Mouse (Mus musculus) myocyte (in vitro differentiated cells): ENCODE measurements at regions not wholly inside any gene's neighbourhood (a gene's known extent, or its start where the extent isn't known, plus 50 kb on each side); places are given as distances from the start of the nearest gene placed in this dataset.
A peak's percentile ranks its signal among the peaks of the same experiment; 100 is the strongest.

Experiments
- H3K27me3 ChIP-seq: one replicate; pipeline ENCODE4 v1.6.1; 2011; ENCODE audit not compliant: control insufficient read depth, insufficient read depth, insufficient read length
- H3K36me3 ChIP-seq: one replicate; pipeline ENCODE4 v1.6.1; 2011; ENCODE audit not compliant: control insufficient read depth, insufficient read depth
- H3K4me2 ChIP-seq: one replicate; pipeline ENCODE4 v1.6.1; 2011; ENCODE audit warnings: low read depth, control low read depth
- H3K4me3 ChIP-seq: one replicate; pipeline ENCODE4 v1.5.1; 2011; ENCODE audit warnings: mild to moderate bottlenecking, control low read depth, moderate library complexity
- H3K79me2 ChIP-seq: one replicate; pipeline ENCODE4 v1.6.1; 2011; ENCODE audit not compliant: control insufficient read depth, insufficient read depth
- H3ac ChIP-seq: one replicate; pipeline ENCODE4 v1.6.1; 2011; ENCODE audit not compliant: control insufficient read depth, insufficient read length
- CEBPB ChIP-seq: IDR thresholded peaks from 2 replicates; pipeline ENCODE4 v1.6.1; 2011; ENCODE audit warnings: mild to moderate bottlenecking, moderate library complexity; ENCODE audit not compliant: poor library complexity, insufficient read depth, severe bottlenecking
- E2F4 ChIP-seq: IDR thresholded peaks from one replicate; pipeline ENCODE4 v1.6.1; 2011; ENCODE audit warnings: mild to moderate bottlenecking, control low read depth, moderate library complexity; ENCODE audit not compliant: insufficient read depth
- MAX ChIP-seq: IDR thresholded peaks from one replicate; pipeline ENCODE4 v1.6.1; 2011; ENCODE audit warnings: low read depth, mild to moderate bottlenecking, control low read depth
- MYOD1 ChIP-seq, 3 experiments: IDR thresholded peaks; one replicate each; pipeline ENCODE4 v1.6.1; 2011; ENCODE audit warnings: control low read depth in 2 of 3, low read depth in 2 of 3, mild to moderate bottlenecking in 2 of 3, moderate library complexity in 1 of 3; ENCODE audit not compliant: insufficient read length in 2 of 3, control insufficient read depth in 1 of 3
- MYOG ChIP-seq, 3 experiments: IDR thresholded peaks; one replicate each; pipeline ENCODE4 v1.6.1; 2011; ENCODE audit warnings: control low read depth in 2 of 3, low read depth in 2 of 3, mild to moderate bottlenecking in 2 of 3; ENCODE audit not compliant: insufficient read length in 2 of 3, control insufficient read depth in 1 of 3, insufficient read depth in 1 of 3
- POLR2A ChIP-seq: IDR thresholded peaks from one replicate; pipeline ENCODE4 v1.6.1; 2011; ENCODE audit warnings: low read depth, mild to moderate bottlenecking, control low read depth, moderate library complexity; ENCODE audit not compliant: insufficient read length
- POLR2AphosphoS2 ChIP-seq: IDR thresholded peaks from one replicate; pipeline ENCODE4 v1.6.1; 2011; ENCODE audit warnings: low read depth, control low read depth; ENCODE audit not compliant: insufficient read length
- REST ChIP-seq: IDR thresholded peaks from one replicate; pipeline ENCODE4 v1.6.1; 2011; ENCODE audit warnings: mild to moderate bottlenecking, control low read depth, moderate library complexity; ENCODE audit not compliant: insufficient read depth, insufficient read length
- SRF ChIP-seq: IDR thresholded peaks from one replicate; pipeline ENCODE4 v1.6.1; 2011; ENCODE audit warnings: low read depth; ENCODE audit not compliant: control insufficient read depth, insufficient read length
- TCF12 ChIP-seq: IDR thresholded peaks from one replicate; pipeline ENCODE4 v1.6.1; 2011; ENCODE audit warnings: mild to moderate bottlenecking, control low read depth; ENCODE audit not compliant: poor library complexity, insufficient read depth, severe bottlenecking
- TCF3 ChIP-seq: IDR thresholded peaks from one replicate; pipeline ENCODE4 v1.6.1; 2011; ENCODE audit warnings: low read depth, control low read depth; ENCODE audit not compliant: insufficient read length
- USF1 ChIP-seq: IDR thresholded peaks from one replicate; pipeline ENCODE4 v1.6.1; 2011; ENCODE audit warnings: low read depth, mild to moderate bottlenecking, control low read depth, moderate library complexity

DNA sequence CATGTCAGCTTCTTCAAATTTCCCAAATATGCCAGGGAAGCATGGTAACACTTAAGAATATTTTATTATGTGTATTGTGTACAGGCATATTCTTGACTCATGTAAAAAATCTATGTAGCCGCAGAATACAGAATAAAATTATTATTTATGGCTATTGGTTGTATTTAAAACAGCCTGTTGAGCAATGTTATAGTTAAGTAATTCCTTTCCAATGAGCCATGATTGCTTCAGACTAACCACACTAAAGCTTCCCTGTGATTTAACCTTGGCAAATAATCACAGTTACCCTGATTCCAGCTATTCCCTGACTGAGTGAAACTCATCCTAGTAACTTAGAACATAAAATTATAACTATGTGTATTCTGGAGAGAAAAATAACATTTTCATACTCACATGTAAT is 56.7 kb downstream of the 9130204L05Rik start:
- no peaks in the 10 kb centered on the region for H3K79me2 ChIP-seq
- H3K4me2 ChIP-seq = no peak overlapping the region
- TF ChIP-seq E2F4 (no peak), CEBPB (peak; percentile 83; the same call in 1 of the 2 replicates), MYOG (IDR thresholded peaks at IDR 0.05; ENCODE audit: control insufficient read depth in 1 of 3, insufficient read depth in 1 of 3, insufficient read length in 2 of 3, low read depth in 2 of 3) (no peak)
- no peaks in the 10 kb centered on the region for H3K36me3 ChIP-seq
- H3ac ChIP-seq = no peak overlapping the region
- no peak overlapping the region for H3K4me3 ChIP-seq
- H3K27me3 ChIP-seq = no peaks in the 10 kb centered on the region

- no peaks in the 10 kb centered on the region for H3K79me2 ChIP-seq
- H3K4me2 ChIP-seq = no peak overlapping the region
- no peak overlapping the region for H3K4me3 ChIP-seq
- TF ChIP-seq TCF3 (no peak), SRF (no peak), CEBPB (no peak), MAX (no peak), E2F4 (no peak), POLR2AphosphoS2 (no peak), POLR2A (no peak), TCF12 (no peak), MYOD1 (IDR thresholded peaks at IDR 0.05; ENCODE audit: control insufficient read depth in 1 of 3, insufficient read length in 2 of 3, low read depth in 2 of 3) (no peak), REST (no peak), MYOG (IDR thresholded peaks at IDR 0.05; ENCODE audit: control insufficient read depth in 1 of 3, insufficient read depth in 1 of 3, insufficient read length in 2 of 3, low read depth in 2 of 3) (no peak), USF1 (no peak)
- H3K27me3 ChIP-seq = no peaks in the 10 kb centered on the region
- no peaks in the 10 kb centered on the region for H3K36me3 ChIP-seq
- H3ac ChIP-seq = no peak overlapping the region
These were observed 60.4 kb downstream of the 9130204L05Rik start for GRCm38 (mm10) chr3:91030161-91030560.
